Mouse (Mus musculus): ENCODE measurements around the gene Sec1.

Sec1 gene

GRCm38 (mm10) chr7:45641391-45642040 is 52.7 kb downstream of the Sec1 start:
- DNase-seq (ENCODE audit: low spot score in 2 of 2): no peak

- DNase-seq (ENCODE audit: low spot score in 2 of 2): no peak
These were observed 53.8 kb downstream of the Sec1 start for GRCm38 (mm10) chr7:45640191-45640957.

GRCm38 (mm10) chr7:45639561-45640027 is 54.6 kb downstream of the Sec1 start, which contains the start of gene Mamstr:
Gene Mamstr (plus strand): TSS chr7:45639977.
- DNase-seq (ENCODE audit: low spot score in 2 of 2): no peak

- DNase-seq (ENCODE audit: low spot score in 2 of 2): no peak
These were observed 55.4 kb downstream of the Sec1 start for GRCm38 (mm10) chr7:45638623-45639401.

GRCm38 (mm10) chr7:45637710-45638109 is 56.5 kb downstream of the Sec1 start:
- DNase-seq (ENCODE audit: low spot score in 2 of 2): no peak

GRCm38 (mm10) chr7:45635711-45636688 is 58.2 kb downstream of the Sec1 start:
- DNase-seq (ENCODE audit: low spot score in 2 of 2): no peak

- no peak for DNase-seq (ENCODE audit: low spot score in 2 of 2)
These were observed 59.1 kb downstream of the Sec1 start for GRCm38 (mm10) chr7:45634946-45635681.

GRCm38 (mm10) chr7:45632499-45632898 is 61.7 kb downstream of the Sec1 start:
- no peak for DNase-seq (ENCODE audit: low spot score in 2 of 2)

GRCm38 (mm10) chr7:45630064-45630907 is 63.9 kb downstream of the Sec1 start:
- no peak for DNase-seq (ENCODE audit: low spot score in 2 of 2)

- DNase-seq (ENCODE audit: low spot score in 2 of 2): peak; percentile 78 to 86
These were observed 65.6 kb downstream of the Sec1 start for GRCm38 (mm10) chr7:45628364-45629294.
